Mouse (Mus musculus): ENCODE measurements around the gene Gjc2. TPM values are rescaled to one million over a fixed set of nuclear protein-coding genes. Genes with fewer than 3 reads are reported as not detected.

The Gjc2 gene
- total and polyA plus RNA-seq, 2 experiments from 2014 or later: 0.38 to 3.2 TPM

- DNase-seq (ENCODE audit: low spot score) (peak; percentile 12), ATAC-seq (peak; percentile 6; the same call in 1 of the 2 replicates)
- H3K4me3 ChIP-seq (ENCODE audit: low read length): peak overlapping the region; percentile 30
- peak overlapping the region; percentile 30; the same call in 1 of the 2 replicates for H3K9ac ChIP-seq (replicated peaks; ENCODE audit: low read length)
- no peaks in the 10 kb centered on the region for H3K36me3 ChIP-seq (ENCODE audit: insufficient read depth, low read length)
- H3K4me1 ChIP-seq (ENCODE audit: insufficient read depth, low read length): no peaks in the 10 kb centered on the region
- H3K27me3 ChIP-seq (ENCODE audit: insufficient read depth, low read length): peaks cover 37% of the 10 kb centered on the region
- 6% methylated on average over 55 of the region's 55 CpGs for WGBS
- no peaks in the 10 kb centered on the region for H3K9me3 ChIP-seq (ENCODE audit: low read length)
- H3K27ac ChIP-seq: no peak overlapping the region
- TF ChIP-seq CTCF (IDR thresholded peaks at IDR 0.05; ENCODE audit: low read depth): no peak
- H3K4me2 ChIP-seq (ENCODE audit: low read depth, low read length): peak overlapping the region; percentile 51
Observed at GRCm38 (mm10) chr11:59135051-59135820, 47.8 kb downstream of the Gjc2 start.

- Histone ChIP-seq H3K27ac (no peak overlapping the region), H3K36me3 (ENCODE audit: insufficient read depth, low read length) (no peaks in the 10 kb centered on the region), H3K4me1 (ENCODE audit: insufficient read depth, low read length) (no peaks in the 10 kb centered on the region), H3K27me3 (ENCODE audit: insufficient read depth, low read length) (peaks cover 37% of the 10 kb centered on the region), H3K4me3 (ENCODE audit: low read length) (peak overlapping the region; percentile 6; the same call in 1 of the 2 replicates), H3K4me2 (ENCODE audit: low read depth, low read length) (peak overlapping the region; percentile 23; the same call in 1 of the 2 replicates), H3K9me3 (ENCODE audit: low read length) (no peaks in the 10 kb centered on the region), H3K9ac (replicated peaks; ENCODE audit: low read length) (no peak overlapping the region)
- peak; percentile 11 for DNase-seq (ENCODE audit: low spot score)
- WGBS: 9% methylated on average over 33 of the region's 35 CpGs
- TF ChIP-seq CTCF (IDR thresholded peaks at IDR 0.05; ENCODE audit: low read depth): no peak
- peak; percentile 16; the same call in 1 of the 2 replicates for ATAC-seq
Observed at GRCm38 (mm10) chr11:59134373-59134997, 48.5 kb downstream of the Gjc2 start.

DNA sequence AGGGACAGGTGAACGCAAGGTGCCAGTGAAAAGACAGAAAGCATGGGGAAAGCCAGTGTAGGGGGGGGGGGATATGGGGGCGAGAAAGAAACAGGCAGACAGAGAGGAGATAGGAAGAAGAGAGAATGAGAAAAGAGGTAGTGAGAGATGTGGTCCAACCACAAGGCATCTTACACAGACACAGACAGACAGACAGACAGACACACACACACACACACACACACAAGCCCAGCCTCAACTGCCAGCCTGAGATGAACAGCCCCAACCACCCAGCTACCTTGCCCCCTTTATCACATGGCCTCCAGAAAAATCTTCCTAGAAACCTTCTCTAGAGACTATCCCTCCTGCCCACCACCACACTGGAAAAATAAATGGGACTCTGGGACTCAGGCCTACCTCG lies 50.9 kb downstream of the Gjc2 start:
- no peak overlapping the region for H3K4me3 ChIP-seq (ENCODE audit: low read length)
- H3K9ac ChIP-seq (replicated peaks; ENCODE audit: low read length): no peak overlapping the region
- peaks cover 29% of the 10 kb centered on the region for H3K27me3 ChIP-seq (ENCODE audit: insufficient read depth, low read length)
- no peak overlapping the region for H3K27ac ChIP-seq
- ATAC-seq (no peak), DNase-seq (ENCODE audit: low spot score) (no peak)
- 70% methylated on average over 2 of the region's 3 CpGs for WGBS
- no peak overlapping the region for H3K4me2 ChIP-seq (ENCODE audit: low read depth, low read length)
- no peak for TF ChIP-seq CTCF (IDR thresholded peaks at IDR 0.05; ENCODE audit: low read depth)
- H3K4me1 ChIP-seq (ENCODE audit: insufficient read depth, low read length): no peaks in the 10 kb centered on the region
- H3K36me3 ChIP-seq (ENCODE audit: insufficient read depth, low read length): no peaks in the 10 kb centered on the region
- H3K9me3 ChIP-seq (ENCODE audit: low read length): no peaks in the 10 kb centered on the region

- H3K9me3 ChIP-seq (ENCODE audit: low read length): no peaks in the 10 kb centered on the region
- no peaks in the 10 kb centered on the region for H3K4me1 ChIP-seq (ENCODE audit: insufficient read depth, low read length)
- no peak overlapping the region for H3K9ac ChIP-seq (replicated peaks; ENCODE audit: low read length)
- no peak overlapping the region for H3K4me3 ChIP-seq (ENCODE audit: low read length)
- H3K4me2 ChIP-seq (ENCODE audit: low read depth, low read length): no peak overlapping the region
- H3K27ac ChIP-seq: no peak overlapping the region
- ATAC-seq: no peak
- no peak for DNase-seq (ENCODE audit: low spot score)
- H3K36me3 ChIP-seq (ENCODE audit: insufficient read depth, low read length): no peaks in the 10 kb centered on the region
- peaks cover 23% of the 10 kb centered on the region for H3K27me3 ChIP-seq (ENCODE audit: insufficient read depth, low read length)
- no peak for TF ChIP-seq CTCF (IDR thresholded peaks at IDR 0.05; ENCODE audit: low read depth)
- WGBS: 51% methylated on average over 18 of the region's 18 CpGs
Observed at GRCm38 (mm10) chr11:59131348-59131919, 51.6 kb downstream of the Gjc2 start.

DNA sequence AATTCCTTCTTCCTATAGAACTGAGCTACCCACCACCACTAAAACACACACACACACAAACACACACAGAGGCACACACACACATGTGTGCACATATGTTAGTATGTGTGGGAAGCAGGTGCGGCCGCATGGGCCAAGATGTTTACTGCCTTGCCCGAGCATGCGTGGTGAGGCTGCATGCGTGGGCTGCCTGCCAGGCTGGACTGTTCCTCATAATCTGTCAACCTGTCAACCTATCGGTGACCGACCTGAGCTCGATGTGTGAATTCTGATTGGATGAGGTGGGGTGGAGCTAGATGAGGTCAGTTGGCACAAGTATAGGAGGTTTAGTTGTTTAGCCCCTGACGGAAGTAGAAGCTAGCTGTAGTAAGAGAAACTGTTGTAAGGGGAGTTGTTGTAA lies 52.2 kb downstream of the Gjc2 start:
- 77% methylated on average over 9 of the region's 9 CpGs for WGBS

More for the DNA sequence above, 52.2 kb downstream of the Gjc2 start:
- TF ChIP-seq CTCF (IDR thresholded peaks at IDR 0.05; ENCODE audit: low read depth): no peak
- DNase-seq (ENCODE audit: low spot score) (peak; percentile 48), ATAC-seq (0 out of 2 replicates have a peak, but pooled peaks have one; percentile 48)
- Histone ChIP-seq H3K4me3 (ENCODE audit: low read length) (no peak overlapping the region), H3K27me3 (ENCODE audit: insufficient read depth, low read length) (peaks cover 16% of the 10 kb centered on the region), H3K27ac (no peak overlapping the region), H3K9me3 (ENCODE audit: low read length) (no peaks in the 10 kb centered on the region), H3K4me2 (ENCODE audit: low read depth, low read length) (no peak overlapping the region), H3K36me3 (ENCODE audit: insufficient read depth, low read length) (no peaks in the 10 kb centered on the region), H3K4me1 (ENCODE audit: insufficient read depth, low read length) (no peaks in the 10 kb centered on the region), H3K9ac (replicated peaks; ENCODE audit: low read length) (no peak overlapping the region)

Other genes starting within 250 kb of the Gjc2 start
- 975 and 1,069 TPM in 2 replicates for gene Rnf187, start 244.3 kb downstream of the Gjc2 start, total RNA-seq (2014; rRNA removed)
- gene Rnf187, start 244.3 kb downstream of the Gjc2 start, polyA plus RNA-seq (2015; fragmentation: Nextera tagmentation; extraction: Ambion mirVana): 649 and 670 TPM in 2 replicates
- gene Hist3h2ba, start 234.3 kb downstream of the Gjc2 start, total RNA-seq (2014; rRNA removed): 625 and 1,276 TPM in 2 replicates
- gene Hist3h2ba, start 234.3 kb downstream of the Gjc2 start, polyA plus RNA-seq (2015; fragmentation: Nextera tagmentation; extraction: Ambion mirVana): 103 and 109 TPM in 2 replicates
- gene Hist3h2a, start 228.5 kb downstream of the Gjc2 start, total RNA-seq (2014; rRNA removed): 218 and 236 TPM in 2 replicates
- 49.6 and 53.3 TPM in 2 replicates for gene Hist3h2a, start 228.5 kb downstream of the Gjc2 start, polyA plus RNA-seq (2015; fragmentation: Nextera tagmentation; extraction: Ambion mirVana)
- 2.8 and 4.3 TPM in 2 replicates for gene Trim17, start 228.5 kb downstream of the Gjc2 start, total RNA-seq (2014; rRNA removed)
- gene Trim17, start 228.5 kb downstream of the Gjc2 start, polyA plus RNA-seq (2015; fragmentation: Nextera tagmentation; extraction: Ambion mirVana): 0.55 and 0.74 TPM in 2 replicates
- gene Trim11, start 205.1 kb downstream of the Gjc2 start, total RNA-seq (2014; rRNA removed): 31.7 and 31.8 TPM in 2 replicates
- 14.1 and 15.9 TPM in 2 replicates for gene Trim11, start 205.1 kb downstream of the Gjc2 start, polyA plus RNA-seq (2015; fragmentation: Nextera tagmentation; extraction: Ambion mirVana)
- 2.3 and 2.8 TPM in 2 replicates for gene Obscn, start 46.8 kb downstream of the Gjc2 start, total RNA-seq (2014; rRNA removed)
- gene Obscn, start 46.8 kb downstream of the Gjc2 start, polyA plus RNA-seq (2015; fragmentation: Nextera tagmentation; extraction: Ambion mirVana): 0.30 and 0.41 TPM in 2 replicates
- 13.3 and 14.8 TPM in 2 replicates for gene Iba57, start 19.5 kb downstream of the Gjc2 start, total RNA-seq (2014; rRNA removed)
- 9.3 and 10.7 TPM in 2 replicates for gene Iba57, start 19.5 kb downstream of the Gjc2 start, polyA plus RNA-seq (2015; fragmentation: Nextera tagmentation; extraction: Ambion mirVana)
- 124 TPM in 2 replicates for gene Guk1, start 9.0 kb upstream of the Gjc2 start, total RNA-seq (2014; rRNA removed)
- gene Guk1, start 9.0 kb upstream of the Gjc2 start, polyA plus RNA-seq (2015; fragmentation: Nextera tagmentation; extraction: Ambion mirVana): 258 and 271 TPM in 2 replicates
- gene Mrpl55, start 19.3 kb upstream of the Gjc2 start, total RNA-seq (2014; rRNA removed): 88.3 and 90.6 TPM in 2 replicates
- 119 and 123 TPM in 2 replicates for gene Mrpl55, start 19.3 kb upstream of the Gjc2 start, polyA plus RNA-seq (2015; fragmentation: Nextera tagmentation; extraction: Ambion mirVana)
- gene 2310033P09Rik, start 25.1 kb upstream of the Gjc2 start, total RNA-seq (2014; rRNA removed): 4.3 and 4.7 TPM in 2 replicates
- 24.8 and 29.2 TPM in 2 replicates for gene 2310033P09Rik, start 25.1 kb upstream of the Gjc2 start, polyA plus RNA-seq (2015; fragmentation: Nextera tagmentation; extraction: Ambion mirVana)
- gene Arf1, start 45.1 kb upstream of the Gjc2 start, total RNA-seq (2014; rRNA removed): 352 and 363 TPM in 2 replicates
- gene Arf1, start 45.1 kb upstream of the Gjc2 start, polyA plus RNA-seq (2015; fragmentation: Nextera tagmentation; extraction: Ambion mirVana): 609 and 632 TPM in 2 replicates
- gene Wnt3a, start 107.5 kb upstream of the Gjc2 start, total RNA-seq (2014; rRNA removed): 0.61 and 0.68 TPM in 2 replicates
- 0.31 and 0.44 TPM in 2 replicates for gene Wnt3a, start 107.5 kb upstream of the Gjc2 start, polyA plus RNA-seq (2015; fragmentation: Nextera tagmentation; extraction: Ambion mirVana)
- 2.8 and 4.5 TPM in 2 replicates for gene Wnt9a, start 123.7 kb upstream of the Gjc2 start, total RNA-seq (2014; rRNA removed)
- 2.1 and 2.3 TPM in 2 replicates for gene Wnt9a, start 123.7 kb upstream of the Gjc2 start, polyA plus RNA-seq (2015; fragmentation: Nextera tagmentation; extraction: Ambion mirVana)
- not detected in 2 replicates for gene Prss38, start 192.4 kb upstream of the Gjc2 start, total RNA-seq (2014; rRNA removed)
- not detected in 2 replicates for gene Prss38, start 192.4 kb upstream of the Gjc2 start, polyA plus RNA-seq (2015; fragmentation: Nextera tagmentation; extraction: Ambion mirVana)

Data from hindbrain, postnatal 0 days (tissue).